Mouse (Mus musculus) gastrocnemius, adult 18-20 months (tissue): ENCODE data around the gene Usp28. TPM values are rescaled to one million over a fixed set of nuclear protein-coding genes. Genes with fewer than 3 reads are reported as not detected.
"Not testable (repeated sequence)": the region's sequence is repeated elsewhere in the genome, so short reads cannot be mapped to it uniquely, and the experiment has no call there.

Source experiments
- DNase-seq: peaks from one replicate; pipeline ENCODE4 v3.0.0; 2021; ENCODE audit warnings: low spot score
- long read RNA-seq, 2 experiments: library from polyadenylated mRNA; stranded (forward); transcript quantifications; one replicate each; pipeline ENCODE4 v2.0.0; 2021
- total RNA-seq, 2 experiments: library from RNA; stranded (reverse); gene quantifications; 2 replicates each; pipeline ENCODE4 v1.2.3; 2021

Gene Usp28
- 10 to 100 TPM; 46.0 to 76.3 TPM for total RNA-seq
- long read RNA-seq, experiment 1, partial matches to known transcripts = 6 of 74 reads
- long read RNA-seq, experiment 1, other reads (novel, unspliced or antisense) = 68 of 74 reads
- long read RNA-seq, experiment 2, partial matches to known transcripts = 6 of 51 reads
- long read RNA-seq, experiment 2, other reads (novel, unspliced or antisense) = 45 of 51 reads

DNA sequence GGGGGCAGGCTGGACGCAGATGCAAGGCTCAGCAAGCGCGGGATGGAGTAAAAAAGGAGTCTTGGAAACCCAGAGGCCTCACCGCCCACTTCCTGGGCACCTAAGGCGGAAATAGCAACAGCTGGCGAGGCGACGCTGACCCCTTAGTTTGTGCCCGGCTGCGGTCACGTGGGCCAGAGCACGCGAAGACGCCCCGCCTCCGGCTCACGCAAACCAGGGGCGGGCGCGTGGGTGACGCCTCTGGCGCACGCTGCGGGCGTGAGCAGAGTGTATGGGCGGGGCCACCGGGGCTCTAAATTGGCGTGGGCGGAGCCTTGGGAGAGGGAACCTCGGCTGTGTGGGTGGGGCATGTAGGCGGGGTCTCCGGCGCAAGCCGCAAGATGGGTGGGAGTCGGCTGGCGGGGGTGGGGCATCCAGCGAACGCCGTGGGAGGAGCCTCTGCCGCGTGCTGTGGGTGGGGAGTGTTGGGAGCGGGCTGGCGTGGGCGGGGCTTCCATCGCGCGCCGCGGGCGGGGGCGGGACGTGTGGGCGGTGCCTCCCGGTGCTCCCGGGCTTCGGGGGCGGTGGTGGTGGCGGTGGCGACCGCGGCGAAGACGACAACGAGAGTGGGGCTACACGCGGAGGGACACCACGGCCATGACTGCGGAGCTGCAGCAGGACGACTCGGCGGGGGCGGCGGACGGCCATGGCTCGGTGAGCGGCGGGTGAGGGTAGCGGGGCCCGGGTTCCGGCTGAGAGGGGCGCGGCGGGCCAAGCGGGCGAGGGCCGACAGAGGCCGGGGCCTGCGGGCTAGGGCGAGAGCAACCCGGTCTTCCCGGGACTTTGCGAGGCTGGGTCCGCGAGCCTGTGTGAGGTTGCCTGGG is at the start of gene Usp28:
Usp28 (plus strand) TSS at position 531 of the 863 bp plus-strand sequence.
- DNase-seq = peak; percentile 100

DNA sequence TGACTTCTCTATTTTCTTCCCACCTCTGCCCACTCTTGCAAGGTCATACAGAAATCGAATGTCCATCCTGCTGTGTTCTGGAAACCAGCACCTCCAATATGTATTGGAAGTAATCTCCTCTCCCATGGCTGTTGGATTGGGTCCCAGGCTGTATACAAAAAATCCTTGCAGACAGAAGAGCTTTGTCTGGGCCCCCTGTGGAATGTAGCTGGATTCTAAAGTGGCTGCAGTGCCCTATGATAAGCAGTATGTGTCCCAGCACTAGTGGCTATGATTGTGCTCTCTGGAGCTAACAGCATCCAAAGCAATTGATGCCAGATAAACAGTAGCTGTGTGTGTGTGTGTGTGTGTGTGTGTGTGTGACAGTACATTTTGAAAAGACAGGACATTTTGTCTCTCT is 42.8 kb upstream of the Usp28 start:
- DNase-seq = no peak

DNA sequence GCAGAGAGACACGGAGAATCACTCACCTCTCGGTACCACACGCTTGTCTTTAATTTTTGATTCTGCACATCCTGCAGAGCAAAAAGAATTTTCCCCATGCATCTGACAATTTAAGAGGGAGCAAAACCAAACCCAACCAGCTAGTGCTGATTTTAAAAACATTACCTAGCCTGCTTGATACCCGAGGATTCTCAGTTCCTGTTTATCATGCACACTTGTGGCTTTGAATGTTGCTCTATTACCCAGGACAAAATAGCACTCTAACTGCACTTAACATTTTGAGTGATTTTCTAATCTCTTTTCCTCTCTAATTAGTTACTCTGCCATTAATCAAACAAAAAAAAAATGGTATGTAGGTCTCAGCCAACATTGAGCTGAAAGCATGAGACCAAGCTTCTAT is 37.6 kb upstream of the Usp28 start:
- DNase-seq = no peak

DNA sequence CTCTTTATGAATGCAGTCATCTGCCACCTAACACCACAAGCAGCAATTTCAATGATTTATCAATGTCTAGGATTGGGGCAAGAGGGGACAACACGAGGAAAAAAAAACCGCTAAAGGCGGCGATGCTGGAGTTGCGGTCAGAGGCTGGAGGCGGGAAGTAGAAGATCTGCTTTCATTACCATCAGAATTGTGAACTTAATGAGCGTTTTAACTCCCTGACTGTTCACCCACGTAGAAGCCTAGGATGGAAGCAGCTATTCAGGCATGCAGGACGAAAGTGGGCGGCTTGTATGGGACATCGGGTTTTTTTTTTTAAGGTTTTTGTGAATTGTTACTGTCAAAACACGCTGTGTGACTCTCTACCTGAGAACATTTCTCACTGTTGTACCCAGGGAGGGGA is 23.9 kb upstream of the Usp28 start:
- no peak for DNase-seq

DNA sequence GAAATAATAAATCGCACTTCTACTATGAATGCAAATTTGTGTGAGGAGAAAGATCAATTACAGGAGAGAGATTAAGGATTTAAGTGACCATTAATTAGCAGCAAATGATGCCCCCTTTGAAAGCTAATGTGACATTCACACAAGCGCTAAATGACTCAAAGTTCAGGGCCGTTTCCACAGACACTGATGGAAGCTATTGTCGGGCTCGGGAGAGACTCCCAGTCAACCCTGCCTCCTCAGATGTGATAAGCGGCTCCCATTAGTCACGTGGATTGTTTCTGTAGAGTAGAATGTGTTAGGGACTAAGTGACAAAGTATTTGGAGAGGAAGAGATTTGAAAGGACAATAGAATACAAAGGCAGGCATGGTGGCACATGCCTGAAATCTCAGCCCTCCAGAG is 23.0 kb upstream of the Usp28 start:
- no peak for DNase-seq

DNA sequence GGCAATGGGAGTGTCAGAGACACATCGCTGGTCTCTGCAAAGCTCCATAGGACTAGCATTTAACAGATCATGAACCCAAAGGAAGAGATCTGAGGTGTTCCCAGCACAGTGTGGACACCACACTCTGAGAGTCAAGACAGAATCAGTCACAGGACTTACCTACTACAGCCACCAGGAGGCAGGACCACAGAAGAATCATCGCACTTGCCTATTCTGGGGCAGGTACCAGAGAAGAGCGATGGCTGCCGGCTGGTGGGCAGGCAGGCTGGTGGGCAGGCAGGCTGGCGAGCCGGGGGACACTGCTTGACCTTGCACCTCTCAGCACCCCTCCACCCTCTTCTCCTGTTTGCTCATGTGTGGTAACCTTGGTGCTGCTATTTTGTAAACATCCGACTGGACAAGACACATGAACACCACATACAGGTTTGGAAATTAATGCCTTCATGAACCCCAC is 20.6 kb upstream of the Usp28 start, which contains the start of gene Htr3b:
Htr3b (minus strand) TSS at position 404 of the 454 bp plus-strand sequence.
- DNase-seq = no peak

DNA sequence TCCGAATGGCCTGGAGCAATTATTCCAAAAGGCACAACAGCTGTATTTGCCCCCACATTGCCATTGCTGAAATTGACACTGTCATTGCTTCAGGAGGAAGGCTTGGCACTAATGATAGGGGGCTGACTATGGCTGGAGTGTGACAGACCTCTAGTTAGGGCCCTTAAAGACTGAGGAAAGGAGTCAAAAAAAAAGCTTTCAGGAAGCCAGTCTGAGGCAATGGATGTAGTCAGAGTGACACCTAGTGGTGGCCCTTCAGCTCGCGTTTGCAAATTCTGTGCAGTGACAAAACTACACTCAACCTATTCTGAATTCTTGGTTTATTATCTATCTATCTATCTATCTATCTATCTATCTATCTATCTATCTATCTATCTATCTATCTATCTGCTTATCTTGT is 12.7 kb upstream of the Usp28 start:
- DNase-seq = peak; percentile 24

DNA sequence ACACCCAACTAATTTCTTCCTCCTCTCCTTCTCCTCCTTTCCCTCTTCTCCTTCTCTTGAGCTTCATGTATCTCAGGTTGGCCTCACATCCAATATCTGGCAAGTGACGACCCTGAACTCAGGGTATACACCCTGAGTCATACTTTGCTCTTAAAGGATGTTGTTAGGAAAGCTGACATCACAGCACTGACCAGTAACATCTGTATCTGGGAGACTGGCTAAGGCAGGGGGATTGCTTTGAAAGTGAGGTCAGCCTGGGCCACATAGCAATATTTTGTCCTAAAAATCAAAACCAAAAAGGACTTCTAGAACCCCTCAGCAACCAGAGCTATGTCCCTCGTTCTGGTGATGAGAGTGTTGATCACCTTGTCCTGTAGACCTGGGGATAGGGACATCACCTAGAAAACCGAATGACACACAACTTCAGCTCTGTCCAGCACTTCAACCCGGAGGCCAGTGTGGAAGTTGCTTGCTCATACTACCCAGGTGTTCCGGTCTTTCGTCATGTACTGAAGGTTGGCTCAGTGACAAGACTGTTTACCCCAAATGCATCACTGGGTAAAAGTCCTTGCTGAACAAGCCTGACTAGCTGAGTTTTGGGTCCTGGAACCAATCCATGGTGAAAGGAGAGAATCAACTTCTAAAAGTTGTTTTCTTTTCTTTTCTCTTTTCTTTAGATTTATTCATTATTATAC is 8.4 kb upstream of the Usp28 start:
- DNase-seq = no peak

DNA sequence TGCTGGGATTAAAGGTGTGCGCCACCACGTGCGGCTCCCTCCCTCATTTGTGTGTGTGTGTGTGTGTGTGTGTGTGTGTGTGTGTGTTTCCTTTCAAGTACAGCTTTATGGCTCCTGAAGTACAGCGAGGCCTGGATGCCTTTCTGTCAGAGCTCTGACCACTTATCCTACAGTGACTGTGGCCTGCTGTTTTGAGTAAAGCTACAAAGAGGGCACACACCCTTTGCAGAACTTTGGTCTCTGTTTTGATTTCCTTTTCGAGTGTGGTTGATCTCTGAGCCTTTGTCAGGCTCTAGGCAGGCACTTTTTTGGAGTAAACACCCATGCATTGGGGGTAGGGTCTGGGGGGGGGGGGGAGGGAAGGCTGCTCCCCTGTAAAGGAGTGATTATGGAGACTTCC is 4.8 kb upstream of the Usp28 start:
- DNase-seq = no peak

DNA sequence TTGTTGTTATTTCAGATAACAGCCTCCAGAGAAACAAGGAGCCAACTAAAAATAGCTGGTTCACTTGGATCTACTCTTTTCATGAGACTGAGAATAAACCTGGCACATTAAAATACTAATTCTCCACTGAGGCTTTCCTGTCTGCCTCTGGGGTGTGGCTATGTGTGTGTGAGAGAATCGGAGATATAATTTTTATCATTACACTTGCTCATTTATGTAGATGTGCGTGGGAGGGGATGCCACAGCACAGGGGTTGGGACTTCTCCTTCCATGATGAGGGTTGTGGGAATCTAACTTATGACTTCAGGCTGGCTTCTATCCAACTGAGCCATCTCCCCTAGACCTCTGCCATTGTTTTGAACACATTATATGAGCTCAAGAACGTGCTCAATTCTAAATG is 4.4 kb upstream of the Usp28 start:
- DNase-seq = no peak

DNA sequence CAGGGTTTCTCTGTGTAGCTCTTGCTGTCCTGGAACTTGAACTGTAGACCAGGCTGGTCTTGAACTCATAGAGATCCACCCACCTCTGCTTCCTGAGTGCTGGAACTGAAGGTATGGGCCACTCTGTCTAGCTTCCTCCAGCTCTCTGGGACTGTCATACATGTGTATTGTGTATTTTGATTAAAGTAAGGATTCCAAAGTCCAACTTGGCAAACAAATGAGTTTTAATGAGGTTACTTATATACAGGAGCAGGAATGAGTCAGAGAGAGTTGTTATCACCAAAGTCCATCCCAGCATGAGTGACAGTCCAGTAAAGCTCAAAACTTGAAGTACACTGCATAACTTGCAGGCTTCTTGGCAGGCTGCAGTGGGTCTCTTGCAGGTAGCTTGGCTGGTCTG is 3.3 kb upstream of the Usp28 start:
- DNase-seq = no peak

DNA sequence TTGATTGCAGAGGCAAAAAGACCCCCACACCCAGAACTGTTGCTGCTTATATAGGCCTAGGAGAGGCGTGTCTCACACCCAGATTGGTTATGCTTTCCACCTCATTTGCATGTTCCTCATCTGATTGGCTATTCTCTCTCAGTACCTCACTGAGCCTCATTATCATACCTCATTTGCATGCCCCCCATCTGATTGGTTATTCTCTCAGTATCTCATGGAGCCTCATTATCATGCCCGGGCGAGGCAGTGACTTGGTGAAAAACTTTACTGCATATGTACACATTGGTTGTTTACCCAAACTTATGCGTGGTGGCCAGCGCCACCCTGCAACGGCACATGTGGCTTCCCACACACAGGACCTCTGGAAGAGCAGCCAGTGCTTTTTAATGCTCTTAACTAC is 1.4 kb upstream of the Usp28 start:
- not testable (repeated sequence) for DNase-seq

DNA sequence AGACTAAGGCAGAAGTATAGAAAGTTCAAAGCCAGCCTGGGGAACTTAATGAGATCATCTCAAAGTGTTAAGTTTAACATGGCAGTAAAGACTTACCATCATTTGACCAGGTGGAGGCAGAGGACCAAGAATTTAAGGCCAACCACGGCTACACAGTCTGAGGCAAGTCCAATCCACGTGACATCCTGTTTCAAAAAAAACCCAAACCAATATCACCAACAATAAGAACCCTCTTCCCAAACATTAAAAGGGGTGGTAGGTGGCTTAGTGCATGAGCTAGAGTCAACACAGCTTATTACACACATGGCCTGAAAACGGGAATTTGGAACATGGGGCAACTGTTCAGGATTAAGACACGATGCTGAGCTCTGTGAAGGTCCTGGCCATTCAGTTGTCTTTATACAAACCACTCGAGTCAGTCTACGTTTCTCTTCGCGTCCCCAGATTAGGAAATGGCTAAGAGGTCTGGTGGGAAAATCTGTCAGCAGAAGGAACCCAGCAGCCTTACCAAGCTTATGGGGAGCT is 793 bp upstream of the Usp28 start:
- DNase-seq = no peak

DNA sequence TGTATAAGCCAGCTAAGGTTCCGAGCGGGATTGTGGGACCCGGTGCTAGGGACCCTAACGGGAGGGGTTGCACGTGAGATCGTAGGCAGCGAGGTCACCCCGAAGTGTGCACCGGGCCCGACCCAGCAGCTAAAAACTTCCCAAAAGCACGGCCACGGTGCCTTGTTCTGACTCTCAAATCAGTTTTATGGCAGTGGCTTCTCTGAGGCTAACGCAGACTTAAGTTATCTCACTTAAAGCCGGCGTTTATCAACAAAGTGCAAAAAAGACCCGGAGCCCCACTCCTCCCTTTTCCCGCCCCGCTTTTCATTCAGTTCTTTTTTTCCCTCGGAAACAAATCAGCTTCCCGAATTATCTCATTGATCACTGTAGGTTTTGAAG is 523 bp downstream of the Usp28 start:
- no peak for DNase-seq

DNA sequence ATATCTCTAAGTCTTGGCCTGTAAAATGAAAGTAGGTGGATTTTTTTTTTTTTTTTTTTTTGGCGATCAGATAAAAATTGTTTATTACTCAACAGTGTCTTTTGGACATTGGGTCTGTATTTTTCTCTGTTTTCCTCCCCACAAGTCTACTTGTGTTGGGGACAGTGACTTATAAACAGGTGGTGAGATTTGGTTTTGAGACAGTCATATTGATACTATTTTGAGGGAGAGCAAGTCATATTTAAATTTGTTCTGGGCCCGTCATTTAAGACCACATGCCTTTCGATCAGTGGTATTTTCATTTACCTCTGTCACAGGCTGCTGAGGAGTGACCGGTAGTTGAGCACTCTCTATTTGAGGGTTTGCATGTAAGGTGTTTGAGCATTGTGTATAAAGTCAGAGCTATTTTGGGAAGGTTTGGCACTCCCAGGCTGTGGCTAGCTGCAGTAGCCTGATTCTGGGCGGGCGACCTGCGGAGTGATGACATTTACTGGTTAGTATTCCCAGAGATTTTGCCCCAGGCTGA is 1.5 kb downstream of the Usp28 start:
- DNase-seq = peak; percentile 60

DNA sequence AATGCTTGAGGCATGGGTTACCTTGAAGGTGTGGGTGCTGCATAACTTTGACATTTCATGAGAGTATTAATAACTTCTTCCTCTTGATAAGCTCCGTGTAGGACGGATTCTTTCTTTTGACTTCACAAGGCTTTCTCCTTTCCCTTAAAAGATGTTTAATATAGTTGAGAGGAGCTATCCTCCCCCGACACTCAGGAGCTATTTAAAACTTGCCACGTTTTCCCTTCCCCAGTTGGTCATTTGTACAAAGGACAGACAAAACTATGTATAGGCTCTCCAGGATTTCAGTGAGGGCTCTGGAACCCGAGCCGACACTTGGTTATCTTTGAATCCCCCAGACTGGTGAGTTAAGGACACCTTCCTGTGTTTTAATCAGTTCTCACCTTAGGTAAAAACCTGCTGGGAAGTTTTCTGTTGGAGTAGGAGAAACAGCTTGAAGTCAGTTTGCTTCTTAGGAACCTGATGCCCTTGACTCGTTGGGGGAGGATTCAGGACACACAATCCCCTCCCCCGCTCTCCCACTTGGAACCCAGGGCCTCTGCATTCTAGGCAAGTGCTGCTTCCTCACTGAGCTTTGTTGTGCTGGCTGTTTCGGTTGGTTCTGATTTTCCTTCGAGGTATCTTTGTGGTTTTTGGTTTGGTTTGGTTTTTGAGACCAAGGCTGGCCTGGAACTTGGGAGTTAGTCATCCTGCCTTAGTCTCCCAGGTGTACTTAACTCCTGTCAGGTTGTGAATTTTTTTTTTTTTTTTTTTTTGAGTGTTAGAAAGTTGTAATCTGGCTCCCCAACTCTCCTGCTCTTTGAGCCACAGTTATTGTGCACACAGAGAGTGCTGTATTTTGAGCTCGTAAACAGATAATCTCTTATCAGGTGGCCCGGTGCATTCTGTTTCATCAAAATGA is 2.3 kb downstream of the Usp28 start:
- DNase-seq = peak; percentile 20

DNA sequence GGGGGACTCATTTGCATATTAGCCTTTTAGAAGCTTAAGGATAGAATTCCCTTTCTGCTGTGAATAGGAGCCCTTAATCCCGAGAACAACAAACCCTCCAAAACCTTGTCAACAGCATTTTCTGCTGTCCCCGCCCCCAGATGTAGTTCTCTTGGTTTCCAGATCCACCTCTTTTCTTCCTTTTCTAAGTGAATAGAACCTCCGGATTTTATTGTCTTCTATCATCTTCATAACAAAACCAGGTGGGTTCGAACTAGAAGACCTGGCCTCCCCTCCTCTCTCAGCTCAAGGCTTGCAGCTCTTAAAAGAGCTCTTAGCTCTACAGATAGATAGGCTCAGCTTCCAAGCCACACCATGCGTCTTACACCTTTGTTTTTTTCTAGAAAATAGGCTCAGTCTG is 6.5 kb downstream of the Usp28 start:
- DNase-seq = no peak

DNA sequence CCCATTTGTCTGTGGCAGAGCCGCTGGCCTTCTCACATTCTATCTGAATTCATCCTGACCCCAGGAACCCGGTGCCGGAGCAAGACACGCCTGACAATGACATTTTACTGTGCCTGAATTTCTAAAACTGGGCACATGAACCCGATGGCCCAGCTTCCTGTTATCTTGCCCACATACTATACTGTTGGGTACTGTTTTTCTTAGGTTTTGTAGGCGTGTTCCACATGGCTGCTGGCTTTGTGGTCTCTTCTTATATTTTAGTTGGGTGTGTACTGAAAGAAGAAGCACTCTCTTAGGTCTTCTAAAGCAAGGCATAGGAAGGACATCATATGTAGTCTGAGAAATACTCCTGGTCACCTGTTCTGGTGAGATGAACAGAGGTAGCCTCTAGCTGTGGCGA is 9.6 kb downstream of the Usp28 start:
- DNase-seq = no peak

DNA sequence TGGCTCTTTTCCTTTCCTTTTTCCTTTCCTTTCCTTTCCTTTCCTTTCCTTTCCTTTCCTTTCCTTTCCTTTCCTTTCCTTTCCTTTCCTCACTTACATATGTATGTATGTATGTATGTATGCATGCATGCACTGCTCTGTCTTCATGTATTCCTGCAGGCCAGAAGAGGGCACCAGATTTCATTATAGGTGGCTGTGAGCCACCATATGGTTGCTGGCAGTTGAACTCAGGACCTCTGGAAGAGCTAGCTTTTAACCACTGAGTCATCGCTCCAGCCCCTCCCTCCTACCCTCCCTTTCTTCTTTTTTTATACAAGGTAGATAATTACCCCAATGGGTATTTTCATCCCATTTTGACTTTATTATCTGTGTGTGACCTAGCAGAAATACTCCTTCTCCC is 10.6 kb downstream of the Usp28 start:
- DNase-seq = no peak

DNA sequence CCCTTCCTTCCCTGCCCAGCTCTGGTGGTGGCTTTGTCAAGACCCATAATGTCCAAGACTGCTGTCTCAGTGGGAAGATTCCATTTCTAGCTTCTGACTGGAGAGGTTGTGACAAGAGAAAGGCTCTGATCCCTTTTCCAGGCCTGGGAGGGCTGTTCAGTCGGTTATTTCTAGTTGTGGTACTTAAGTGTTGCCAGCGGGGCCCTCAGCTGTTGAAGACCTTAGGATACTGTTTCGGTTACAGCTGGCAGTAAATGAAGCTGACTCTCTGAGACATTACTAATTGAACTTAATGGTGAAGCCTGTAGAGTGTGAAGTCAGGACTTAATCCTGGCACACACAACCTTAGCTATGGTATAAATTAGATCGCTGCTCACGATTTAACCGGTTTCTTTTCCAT is 14.1 kb downstream of the Usp28 start:
- DNase-seq = peak; percentile 56

DNA sequence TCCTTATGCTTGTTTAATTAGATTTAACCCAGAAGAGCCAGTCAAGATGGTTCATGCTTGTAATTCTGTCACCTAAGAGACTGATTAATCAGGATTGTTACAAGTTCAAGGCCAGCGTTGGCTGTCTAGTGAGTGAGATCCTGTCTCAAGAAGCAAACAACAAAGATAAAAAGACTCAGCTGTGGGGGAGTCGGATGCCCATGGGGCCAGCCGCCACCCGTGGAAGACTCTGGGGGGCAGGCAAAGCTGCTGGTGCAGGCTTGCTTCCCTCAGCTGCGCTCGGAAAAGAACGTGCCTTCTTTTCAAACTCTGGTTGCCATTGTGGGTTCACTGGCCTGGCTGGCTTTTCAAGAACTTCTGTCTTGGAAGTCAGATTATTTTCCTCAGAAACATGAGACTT is 30.6 kb downstream of the Usp28 start:
- no peak for DNase-seq
